Mouse (Mus musculus) brain, embryonic 14.5 days (tissue): ENCODE results near the gene Gm20521. TPM values are rescaled to one million over a fixed set of nuclear protein-coding genes. Genes with fewer than 3 reads are reported as not detected.

Source experiments
- DNase-seq: peaks from one replicate; pipeline ENCODE4 v3.0.0-alpha.2; 2011; ENCODE audit warnings: low read depth
- CTCF ChIP-seq: fragments of 200-500 bp; IDR thresholded peaks from 2 replicates; pipeline ENCODE4 v1.5.1; 2012; ENCODE audit warnings: inconsistent platforms, mild to moderate bottlenecking, moderate library complexity, borderline replicate concordance; ENCODE audit not compliant: insufficient read depth, insufficient read length; ENCODE audit errors: extremely low read depth
- POLR2A ChIP-seq: fragments of 200-500 bp; IDR thresholded peaks from 2 replicates; pipeline ENCODE4 v1.6.1; 2012; ENCODE audit warnings: mild to moderate bottlenecking, inconsistent platforms, borderline replicate concordance; ENCODE audit not compliant: poor library complexity, insufficient read depth, insufficient read length, severe bottlenecking; ENCODE audit errors: extremely low read depth
- polyA plus RNA-seq: library from polyadenylated mRNA; depleted of rRNA; stranded (reverse); fragments of >200 nt; gene quantifications from 2 replicates; pipeline ENCODE4 v1.2.3, GENCODE M21; 2012; rRNA removed

Gm20521 gene
- 0.12 and 1.3 TPM in 2 replicates for polyA plus RNA-seq

DNA sequence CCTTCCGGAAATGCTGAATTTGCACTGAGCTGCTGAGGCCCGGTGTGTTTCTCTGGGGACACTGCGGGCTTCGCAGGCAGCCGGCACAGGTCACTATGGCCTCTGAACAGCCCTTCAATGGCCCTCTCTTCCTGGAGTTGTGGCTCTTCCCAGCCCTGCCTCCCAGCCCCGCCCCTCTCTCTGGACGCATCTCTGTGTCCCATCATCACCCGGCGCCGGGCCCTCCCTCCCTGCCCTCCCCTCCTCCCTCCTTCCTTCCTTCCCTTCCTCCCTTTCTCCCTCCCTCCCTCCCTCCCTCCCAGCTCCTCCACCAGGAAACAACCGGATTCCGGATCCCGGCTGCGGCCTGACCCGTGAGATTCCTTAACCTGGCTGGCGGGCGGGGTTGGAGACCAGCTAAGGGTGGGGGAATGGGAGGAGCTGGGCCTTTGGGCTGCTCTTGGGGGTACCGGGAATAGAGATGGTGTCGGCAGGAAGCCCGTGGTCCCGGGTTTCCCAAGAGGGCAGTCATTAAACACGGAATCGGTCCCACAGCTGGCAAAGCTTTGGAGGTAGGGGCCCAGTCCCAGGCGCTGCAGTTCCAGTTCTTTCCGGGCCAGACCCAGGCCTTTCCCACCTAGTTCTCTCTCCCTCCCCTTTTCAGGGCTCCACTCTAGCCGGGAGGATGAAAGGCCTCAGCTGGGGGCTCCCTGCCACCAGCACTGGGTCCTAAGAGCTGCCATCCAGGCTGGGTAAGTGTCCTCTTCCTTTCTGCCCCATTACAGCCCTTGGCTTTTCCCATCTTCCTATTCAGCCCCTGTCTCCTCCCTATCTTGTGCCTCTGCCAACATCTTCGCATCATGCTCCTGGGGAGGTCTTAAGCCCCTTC lies at the start of gene Gm20521, which contains the start of gene Bcl2l2:
Gene Gm20521, plus strand, starts transcription at position 288 of the 868 bp plus-strand sequence.
Gene Bcl2l2, plus strand, starts transcription at position 224 of the 868 bp plus-strand sequence.
- TF ChIP-seq CTCF (no peak), POLR2A (peak; percentile 46; the same call in 1 of the 2 replicates)
- DNase-seq = peak; percentile 93

DNA sequence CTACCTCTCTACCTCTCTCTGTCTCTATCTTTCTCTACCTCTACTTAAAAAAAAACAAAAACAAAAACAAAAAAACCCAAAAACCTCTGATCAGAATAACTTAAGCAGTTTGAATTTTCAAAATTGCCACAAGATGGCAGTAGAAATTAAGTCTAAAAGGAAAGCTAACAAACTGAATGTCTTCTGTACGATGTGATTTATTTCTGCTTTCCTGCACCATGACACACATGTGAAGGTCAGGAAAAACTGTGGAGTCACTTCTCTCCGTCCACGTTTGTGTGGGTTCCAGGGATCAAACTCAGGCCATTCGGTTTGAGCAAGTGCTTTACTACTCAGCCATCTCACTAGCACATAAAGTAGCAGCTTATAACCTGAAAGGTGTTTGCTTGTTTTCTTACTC lies 39.8 kb upstream of the Gm20521 start:
- TF ChIP-seq POLR2A = no peak

DNA sequence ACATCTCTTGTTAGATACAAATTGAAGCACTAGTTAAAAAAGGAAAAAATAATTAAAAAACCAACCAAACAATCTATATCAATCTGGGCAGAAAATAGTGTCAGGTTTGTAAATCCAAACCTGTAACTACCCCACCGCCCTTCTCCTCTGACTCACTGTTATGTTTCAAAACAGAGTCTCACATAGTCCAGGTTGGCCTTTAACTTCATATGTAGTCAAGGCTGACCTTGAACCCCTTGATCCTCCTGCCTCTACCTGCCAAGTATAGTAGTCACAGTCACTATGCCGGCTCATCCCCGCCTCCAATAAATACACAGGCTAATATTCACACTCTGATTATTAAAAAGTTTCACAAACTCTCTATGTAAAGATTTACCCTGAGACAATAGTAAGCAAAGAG lies 27.5 kb upstream of the Gm20521 start:
- DNase-seq = no peak
- TF ChIP-seq POLR2A (no peak), CTCF (no peak)

More for the DNA sequence above, 39.8 kb upstream of the Gm20521 start:
- peak; percentile 81 for DNase-seq

DNA sequence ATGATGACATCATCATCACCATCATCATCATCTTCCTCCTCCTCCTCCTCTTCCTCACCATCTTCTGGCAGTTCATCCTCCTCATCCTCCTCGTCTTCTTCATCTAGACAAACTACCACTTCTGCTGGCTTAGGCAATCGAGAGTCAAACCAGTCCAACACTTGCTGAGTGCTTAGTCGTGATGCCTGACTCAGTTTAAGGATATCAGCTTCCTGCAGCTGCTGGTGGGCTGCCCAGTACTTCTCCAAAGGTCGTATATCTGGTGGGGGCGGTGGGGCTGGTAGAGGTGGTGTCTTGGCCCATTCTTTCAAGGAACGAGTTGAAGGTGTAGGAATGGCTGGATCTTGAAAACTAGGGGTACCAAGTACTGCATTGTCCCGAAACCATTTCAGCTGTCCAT lies 26.5 kb upstream of the Gm20521 start:
- DNase-seq = no peak
- TF ChIP-seq CTCF (no peak), POLR2A (no peak)

DNA sequence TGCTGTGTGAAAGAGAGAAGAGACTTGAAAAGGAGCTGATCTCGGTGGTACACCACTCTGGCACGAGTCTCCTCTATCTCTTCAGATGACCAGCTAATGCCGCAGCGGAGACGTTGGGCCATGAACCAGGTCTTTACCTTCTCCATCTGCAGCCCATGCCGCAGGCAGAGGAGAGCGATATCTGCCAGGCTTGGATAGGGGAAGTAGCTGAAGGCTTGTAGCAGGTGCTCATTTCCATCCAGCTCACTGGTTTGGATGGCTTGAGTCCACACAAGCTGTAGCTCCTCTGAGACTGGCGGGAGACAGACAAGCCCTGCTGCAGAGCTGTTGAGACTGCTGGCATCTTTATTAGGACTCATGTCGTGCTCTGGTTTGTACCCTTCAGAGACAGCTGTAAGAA lies 25.4 kb upstream of the Gm20521 start:
- DNase-seq = peak; percentile 1
- no peak for TF ChIP-seq CTCF
- TF ChIP-seq POLR2A = no peak

DNA sequence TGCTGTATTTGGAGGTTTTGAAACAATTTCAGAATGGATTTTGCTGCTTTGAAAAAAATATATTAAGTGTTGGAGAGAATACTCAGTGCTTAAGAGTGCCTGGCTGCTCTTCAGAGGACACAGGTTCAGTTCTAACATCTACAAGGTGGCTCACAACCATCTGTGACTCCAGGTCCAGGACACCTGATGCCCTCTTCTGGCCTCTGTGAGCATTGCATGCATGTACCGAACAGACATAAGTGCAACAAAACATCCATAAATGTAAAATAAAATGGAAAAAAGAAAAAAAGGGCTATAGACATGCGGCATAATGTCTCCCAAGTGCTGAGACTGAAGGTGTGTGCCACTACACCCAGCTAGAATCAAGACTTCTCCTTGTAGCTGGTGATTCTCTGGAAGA lies 22.7 kb upstream of the Gm20521 start:
- TF ChIP-seq POLR2A (no peak), CTCF (peak; percentile 72; the same call in 1 of the 2 replicates)

DNA sequence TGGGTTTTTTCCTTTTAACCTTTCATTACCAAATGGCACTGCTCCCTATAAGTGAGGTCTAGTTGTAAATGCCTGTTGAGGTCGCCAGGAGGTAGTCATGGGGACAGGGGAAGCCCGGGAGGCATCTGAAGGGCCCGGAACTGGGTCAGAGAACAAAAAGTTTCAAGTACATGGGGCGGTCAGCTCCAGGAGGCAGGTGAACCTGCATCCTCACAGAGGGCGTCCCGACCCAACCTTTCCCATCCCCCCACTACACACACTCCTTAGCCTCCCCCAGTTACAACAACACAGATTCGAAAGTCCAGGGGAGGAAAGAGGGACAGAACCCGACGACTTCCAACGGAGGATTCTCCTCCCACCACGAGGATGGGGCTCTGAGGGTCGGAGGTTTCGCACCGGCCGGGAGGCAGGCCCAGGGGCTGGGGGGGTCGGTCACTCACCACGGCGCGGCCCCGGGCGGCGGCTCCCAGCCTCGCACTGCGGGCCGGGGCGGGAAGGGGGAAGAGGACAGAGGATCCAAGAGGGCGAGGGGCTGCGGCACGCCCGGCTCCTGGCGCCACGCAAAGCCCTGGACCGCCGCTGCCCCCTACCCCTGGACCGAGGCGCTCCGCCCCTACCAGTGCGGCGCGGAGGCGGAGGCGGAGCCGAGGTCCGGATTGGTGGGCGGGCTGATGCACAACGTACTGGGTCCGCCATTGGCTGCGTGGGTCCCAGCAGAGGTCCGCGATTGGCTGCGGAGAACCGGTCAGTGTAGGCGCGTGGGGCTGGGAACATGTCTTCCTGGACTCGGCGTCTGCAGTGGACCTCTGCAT lies 19.5 kb upstream of the Gm20521 start:
- peak; percentile 96 for DNase-seq
- TF ChIP-seq CTCF = no peak
- TF ChIP-seq POLR2A = peak; percentile 85

More for the DNA sequence above, 22.7 kb upstream of the Gm20521 start:
- peak; percentile 67 for DNase-seq

DNA sequence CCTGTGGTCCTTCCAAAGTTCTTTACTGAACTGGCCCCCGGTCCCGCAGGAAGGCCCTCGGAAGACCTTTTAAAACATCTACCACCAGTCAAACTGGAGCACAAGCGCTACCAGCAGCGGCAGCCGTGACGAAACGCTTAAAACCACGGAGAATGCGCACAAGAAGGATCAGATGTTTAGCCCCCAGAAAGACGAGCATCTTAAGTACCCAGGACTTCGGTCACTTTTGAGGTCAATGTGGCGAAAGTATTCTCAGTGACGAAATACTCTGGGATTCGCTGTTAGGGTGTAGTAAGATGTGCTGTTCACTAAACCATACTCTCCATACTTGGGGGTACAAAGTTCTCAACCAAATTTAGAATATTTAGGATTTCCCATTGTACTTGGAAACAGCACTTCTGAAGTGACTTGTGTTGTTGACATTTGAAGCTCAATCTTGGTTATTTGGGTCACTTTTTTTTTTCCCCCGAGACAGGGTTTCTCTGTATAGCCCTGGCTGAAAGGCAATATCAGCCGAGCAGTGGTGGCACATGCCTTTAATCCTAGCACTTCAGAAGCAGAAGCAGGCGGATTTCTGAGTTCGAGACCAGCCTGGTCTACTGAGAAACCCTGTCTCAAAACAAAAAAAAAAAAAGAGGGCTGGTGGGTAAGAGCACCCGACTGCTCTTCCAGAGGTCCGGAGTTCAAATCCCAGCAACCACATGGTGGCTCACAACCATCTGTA lies 18.8 kb upstream of the Gm20521 start:
- TF ChIP-seq POLR2A = no peak

DNA sequence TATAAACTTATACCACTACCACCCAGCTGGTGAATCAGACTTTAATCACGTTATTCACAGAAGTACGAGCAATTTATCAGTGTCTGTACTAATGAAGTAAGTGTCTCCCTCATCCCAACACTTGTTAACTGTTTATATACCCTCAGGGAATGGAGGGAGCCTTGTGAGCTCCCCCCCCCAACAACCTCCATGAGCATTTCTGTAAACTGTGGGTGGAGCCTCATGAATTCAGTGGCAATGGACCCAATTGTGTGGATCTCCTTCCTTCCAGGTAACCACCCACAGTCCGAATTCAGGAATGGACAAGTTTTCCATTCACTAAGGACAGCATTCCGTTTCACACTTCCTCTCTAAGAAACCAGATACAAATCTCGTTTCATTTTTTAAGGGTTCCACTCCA lies 17.6 kb upstream of the Gm20521 start:
- no peak for DNase-seq
- TF ChIP-seq POLR2A (no peak), CTCF (no peak)

More for the DNA sequence above, 18.8 kb upstream of the Gm20521 start:
- DNase-seq = peak; percentile 18

DNA sequence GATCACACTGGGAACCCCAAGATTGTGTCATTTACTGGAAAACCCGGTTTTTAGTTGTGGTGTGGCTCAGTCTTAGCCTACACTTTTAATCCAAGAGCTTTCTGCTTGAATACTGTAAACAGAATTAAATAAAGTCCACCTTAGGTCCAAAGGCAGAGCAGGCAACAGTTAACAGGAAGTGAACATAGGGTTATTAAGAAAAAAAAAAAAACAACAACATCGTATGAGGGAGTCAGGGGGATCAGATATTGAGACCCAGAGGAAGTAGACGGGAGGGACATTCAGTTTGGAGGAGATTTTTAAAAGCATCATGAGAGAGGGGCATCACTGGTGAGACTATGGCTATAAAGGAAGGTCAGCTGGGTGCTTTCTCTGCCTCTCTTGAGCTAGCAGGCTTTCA lies 17.0 kb upstream of the Gm20521 start:
- DNase-seq = no peak
- TF ChIP-seq POLR2A (no peak), CTCF (no peak)

DNA sequence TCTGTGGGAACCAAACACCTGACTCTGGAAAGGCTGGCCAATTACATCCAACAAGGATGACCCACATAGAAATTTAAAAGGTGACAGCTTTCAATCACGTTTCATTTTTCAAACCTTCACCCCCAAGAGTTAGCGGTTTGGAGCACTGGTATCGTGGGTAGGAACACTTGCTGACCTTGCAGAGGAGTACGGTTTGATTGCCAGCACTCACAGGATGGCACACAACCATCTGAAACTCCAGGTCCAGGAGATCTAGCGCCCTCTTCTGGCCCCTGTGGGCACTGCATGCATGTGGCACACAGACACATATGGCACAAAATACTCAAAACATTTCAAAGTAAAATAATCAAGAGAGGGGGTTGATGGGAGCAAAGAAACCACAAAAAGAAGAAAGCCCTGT lies 16.3 kb upstream of the Gm20521 start:
- peak; percentile 52; the same call in 1 of the 2 replicates for TF ChIP-seq CTCF
- no peak for TF ChIP-seq POLR2A
- no peak for DNase-seq

DNA sequence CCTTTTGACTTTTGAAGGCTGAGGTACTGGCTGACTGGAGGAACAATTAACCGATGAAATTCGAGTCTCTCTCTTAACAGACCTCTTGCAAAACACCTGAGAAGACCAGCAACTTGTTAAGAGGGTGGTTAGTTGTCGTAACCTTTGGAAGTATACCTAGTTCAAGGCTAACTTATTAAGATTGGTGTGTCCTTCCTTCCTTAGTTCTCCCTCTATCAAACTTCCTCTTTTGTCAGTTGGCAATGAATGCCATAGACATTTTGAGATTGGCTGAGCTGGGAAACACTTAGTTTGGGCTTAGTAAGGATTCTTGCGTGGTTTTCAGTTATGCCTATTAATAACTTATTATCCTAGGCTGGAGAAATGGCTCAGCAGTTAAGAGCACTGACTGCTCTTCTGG lies 15.2 kb upstream of the Gm20521 start:
- TF ChIP-seq POLR2A (no peak), CTCF (no peak)
- no peak for DNase-seq
